Mouse (Mus musculus) neural tube, embryonic 14.5 days (tissue): ENCODE measurements at regions not wholly inside any gene's neighbourhood (a gene's known extent, or its start where the extent isn't known, plus 50 kb on each side); places are given as distances from the start of the nearest gene placed in this dataset.

Experiments used
- ATAC-seq: fragments of 200-750 bp; cut with Nextera tagmentation; 2 replicates; pipeline ENCODE4 v1.8.0; 2017; ENCODE audit warnings: low read depth, mild to moderate bottlenecking, moderate TSS enrichment, moderate library complexity
- H3K27ac ChIP-seq: fragments of 300-500 bp; sonication (generic); 2 replicates; pipeline ENCODE4 v1.5.1; 2014; ENCODE audit warnings: low read depth, mild to moderate bottlenecking, control low read depth, low read length, moderate library complexity, mixed read lengths
- H3K27me3 ChIP-seq: fragments of 300-500 bp; sonication (generic); 2 replicates; pipeline ENCODE4 v1.6.1; 2014; ENCODE audit warnings: low read length; ENCODE audit not compliant: control insufficient read depth, insufficient read depth
- H3K36me3 ChIP-seq: fragments of 300-500 bp; sonication (generic); 2 replicates; pipeline ENCODE4 v1.6.1; 2014; ENCODE audit warnings: low read length, mixed read lengths; ENCODE audit not compliant: control insufficient read depth, insufficient read depth
- H3K4me1 ChIP-seq: fragments of 300-500 bp; sonication (generic); 2 replicates; pipeline ENCODE4 v1.6.1; 2014; ENCODE audit warnings: low read length; ENCODE audit not compliant: control insufficient read depth, insufficient read depth
- H3K4me2 ChIP-seq: fragments of 300-500 bp; sonication (generic); 2 replicates; pipeline ENCODE4 v1.6.1; 2014; ENCODE audit warnings: mild to moderate bottlenecking, low read depth, low read length, control low read depth
- H3K4me3 ChIP-seq: fragments of 300-500 bp; sonication (generic); 2 replicates; pipeline ENCODE4 v1.5.1; 2014; ENCODE audit warnings: low read depth, low read length, control low read depth, mixed read lengths
- H3K9ac ChIP-seq: fragments of 300-500 bp; sonication (generic); replicated peaks from 2 replicates; pipeline ENCODE4 v1.6.1; 2014; ENCODE audit warnings: low read depth, mild to moderate bottlenecking, control low read depth, low read length, mixed read lengths
- H3K9me3 ChIP-seq: fragments of 300-500 bp; sonication (generic); 2 replicates; pipeline ENCODE4 v1.6.1; 2016; ENCODE audit warnings: low read length; ENCODE audit not compliant: control insufficient read depth
- WGBS: fragments of 180-500 bp; shearing (Covaris S2); extraction: QIAGEN DNeasy Blood & Tissue Kit; methylation state at CpG from one replicate; pipeline ENCODE4 v1.1.7; 2014; 5-methylcytosine and 5-hydroxymethylcytosine counted together

DNA sequence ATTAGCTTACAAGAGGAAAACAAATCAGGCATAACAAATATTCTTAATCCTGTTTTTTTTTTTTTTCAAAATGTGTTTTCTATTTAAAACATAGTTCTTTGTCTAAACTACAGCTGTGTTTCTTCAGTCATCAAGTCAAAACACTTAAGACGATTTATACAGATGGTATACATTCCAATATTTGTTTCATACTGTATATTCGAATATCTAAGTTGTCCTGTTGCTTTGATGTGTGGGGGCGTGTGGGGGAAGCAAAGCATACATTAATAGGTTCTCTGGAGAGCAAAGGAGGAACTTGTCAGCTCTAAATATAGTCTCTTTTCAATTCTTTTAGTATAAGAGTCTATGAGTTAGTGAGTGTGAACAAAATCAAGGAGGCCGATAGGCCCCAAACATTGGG lies 1056.7 kb upstream of the Cdh7 start:
- no peak overlapping the region for H3K4me2 ChIP-seq
- no peak overlapping the region for H3K27ac ChIP-seq
- no peak overlapping the region for H3K9ac ChIP-seq
- no peaks in the 10 kb centered on the region for H3K36me3 ChIP-seq
- H3K9me3 ChIP-seq, result no peaks in the 10 kb centered on the region
- no peaks in the 10 kb centered on the region for H3K27me3 ChIP-seq
- 86% methylated on average over 4 of the region's 4 CpGs for WGBS
- no peak for ATAC-seq
- no peaks in the 10 kb centered on the region for H3K4me1 ChIP-seq
- H3K4me3 ChIP-seq, result no peak overlapping the region

GRCm38 (mm10) chr1:108934350-108934749 lies 1047.9 kb upstream of the Cdh7 start:
- no peak overlapping the region for H3K4me3 ChIP-seq
- H3K36me3 ChIP-seq, result no peaks in the 10 kb centered on the region
- H3K9me3 ChIP-seq, result no peaks in the 10 kb centered on the region
- no peaks in the 10 kb centered on the region for H3K4me1 ChIP-seq
- no peaks in the 10 kb centered on the region for H3K27me3 ChIP-seq
- WGBS, result 40% methylated on average over 1 of the region's 1 CpGs
- ATAC-seq, result peak; percentile 58; the same call in 1 of the 2 replicates
- H3K27ac ChIP-seq, result no peak overlapping the region
- H3K9ac ChIP-seq, result no peak overlapping the region
- H3K4me2 ChIP-seq, result no peak overlapping the region

- 53% methylated on average over 1 of the region's 1 CpGs for WGBS
- Histone ChIP-seq H3K4me2 (no peak overlapping the region), H3K9me3 (no peaks in the 10 kb centered on the region)
Measured at GRCm38 (mm10) chr1:108974866-108975265, 1007.4 kb upstream of the Cdh7 start.

DNA sequence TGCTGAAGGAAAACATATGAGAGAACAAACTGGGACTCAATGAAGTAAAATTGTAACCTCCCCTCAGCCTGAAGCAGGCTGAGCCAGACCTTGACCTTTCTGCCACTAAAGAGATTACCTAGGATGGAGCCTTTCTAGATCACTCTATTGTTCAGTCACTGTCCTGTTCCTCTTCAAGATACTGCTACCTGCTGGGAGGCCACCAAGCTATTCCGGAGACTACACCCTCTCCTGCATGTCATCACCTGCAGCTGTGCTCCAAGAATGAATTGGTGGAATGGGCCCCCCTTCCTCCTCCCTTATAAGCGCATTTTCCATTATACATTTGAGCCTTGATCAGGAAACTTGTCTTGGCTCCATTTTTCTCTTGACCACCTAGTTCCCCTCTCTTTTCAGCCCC lies 987.6 kb upstream of the Cdh7 start:
- 88% methylated on average over 2 of the region's 2 CpGs for WGBS
- Histone ChIP-seq H3K9me3 (no peaks in the 10 kb centered on the region), H3K4me2 (no peak overlapping the region), H3K4me3 (no peak overlapping the region), H3K27ac (no peak overlapping the region), H3K27me3 (no peaks in the 10 kb centered on the region), H3K4me1 (no peaks in the 10 kb centered on the region), H3K36me3 (no peaks in the 10 kb centered on the region), H3K9ac (no peak overlapping the region)
- no peak for ATAC-seq

More at GRCm38 (mm10) chr1:108974866-108975265, 1007.4 kb upstream of the Cdh7 start:
- H3K9ac ChIP-seq, result no peak overlapping the region
- H3K4me1 ChIP-seq, result no peaks in the 10 kb centered on the region
- no peaks in the 10 kb centered on the region for H3K36me3 ChIP-seq
- no peak overlapping the region for H3K4me3 ChIP-seq
- no peak for ATAC-seq
- no peaks in the 10 kb centered on the region for H3K27me3 ChIP-seq
- H3K27ac ChIP-seq, result no peak overlapping the region
